In genomic region chr17:31078581-31078980, GRCm38 (mm10) we compare ENCODE assay signal across 12 mouse cellular contexts. TPM values are rescaled to one million over a fixed set of nuclear protein-coding genes. Genes with fewer than 3 reads are reported as not detected.
DNase-seq lines count a peak whose midpoint lies in the region; ATAC-seq and TF ChIP-seq lines count a peak whose summit lies in the region.
"Had no signal": no experiment of that assay in that cellular context is flagged by ENCODE, and none has a peak within 500 bp of the region (broad histone marks: within the 10 kb centered on the region; RNA-seq: fewer than 3 reads in every experiment).

No protein-coding gene starts in this region.

- H3K36me3 ChIP-seq in heart, postnatal 0 days (replicated peaks; ENCODE audit: control insufficient read depth, insufficient read depth, low read length): no peaks in the 10 kb centered on the region
- H3K36me3 ChIP-seq in lung, embryonic 16.5 days (ENCODE audit: control insufficient read depth, insufficient read depth, low read length): no peaks in the 10 kb centered on the region
- H3K36me3 ChIP-seq in limb, embryonic 10.5 days: no peaks in the 10 kb centered on the region

- ATAC-seq in heart, postnatal 0 days (ENCODE audit: insufficient read depth, low read depth): no peak
- ATAC-seq in lung, embryonic 16.5 days (ENCODE audit: low read depth): no peak
- ATAC-seq: inflammation-experienced regulatory T-cells, adult 6 months had no signal

- H3K4me3 ChIP-seq in heart, postnatal 0 days (ENCODE audit: low read depth, low read length): no peak overlapping the region
- no peak overlapping the region for H3K4me3 ChIP-seq in lung, embryonic 16.5 days (ENCODE audit: low read length)
- H3K4me3 ChIP-seq in limb, embryonic 10.5 days: no peak overlapping the region

- WGBS in heart, postnatal 0 days: 79% methylated on average over 11 of the region's 11 CpGs
- 70% methylated on average over 11 of the region's 11 CpGs for WGBS in lung, embryonic 16.5 days
- WGBS in limb, embryonic 10.5 days: 85% methylated on average over 11 of the region's 11 CpGs

- peak overlapping the region; percentile 74 for H3K27ac ChIP-seq in heart, postnatal 0 days (ENCODE audit: low read depth)
- peak overlapping the region; percentile 71 for H3K27ac ChIP-seq in lung, embryonic 16.5 days (ENCODE audit: low read length)
- H3K27ac ChIP-seq in limb, embryonic 10.5 days: peak overlapping the region; percentile 42; the same call in 1 of the 2 replicates

- no peak for TF ChIP-seq CTCF in heart, postnatal 0 days (IDR thresholded peaks at IDR 0.05; ENCODE audit: low read depth)

- no peak for DNase-seq in heart, postnatal 0 days (ENCODE audit: low spot score)
- no peak for DNase-seq in heart, adult 8-10 months (ENCODE audit: low spot score)
- DNase-seq in lung, postnatal 4 days: no peak
- no peak for DNase-seq in limb, embryonic 10.5 days (ENCODE audit: low spot score)
- DNase-seq in natural killer cell, adult 2 months (ENCODE audit: low spot score in 2 of 2): peak; percentile 57 to 72
- DNase-seq in gastrocnemius, adult 18-20 months (ENCODE audit: low spot score): no peak
- no peak for DNase-seq in retina, embryonic 14.5 days (ENCODE audit: low spot score)
- DNase-seq: adrenal gland, postnatal 25 days; cerebellum, adult 11-12 months had no signal

- no peak for TF ChIP-seq EP300 in heart, postnatal 0 days (IDR thresholded peaks at IDR 0.05; ENCODE audit: low read depth)

- H3K9ac ChIP-seq in heart, postnatal 0 days (replicated peaks; ENCODE audit: low read depth, low read length): no peak overlapping the region
- no peak overlapping the region for H3K9ac ChIP-seq in lung, embryonic 16.5 days (ENCODE audit: low read length)

- no peaks in the 10 kb centered on the region for H3K27me3 ChIP-seq in heart, postnatal 0 days (ENCODE audit: control insufficient read depth, insufficient read depth, low read length)
- no peaks in the 10 kb centered on the region for H3K27me3 ChIP-seq in lung, embryonic 16.5 days (ENCODE audit: control insufficient read depth, insufficient read depth, low read depth, low read length)
- H3K27me3 ChIP-seq in limb, embryonic 10.5 days (ENCODE audit: low read depth, poor library complexity, severe bottlenecking): no peaks in the 10 kb centered on the region

- no peak overlapping the region for H3K4me2 ChIP-seq in heart, postnatal 0 days (ENCODE audit: low read depth, low read length)
- no peak overlapping the region for H3K4me2 ChIP-seq in lung, embryonic 16.5 days (ENCODE audit: low read depth, low read length)

- peaks cover 53% of the 10 kb centered on the region for H3K4me1 ChIP-seq in heart, postnatal 0 days (ENCODE audit: control insufficient read depth, insufficient read depth)
- H3K4me1 ChIP-seq in lung, embryonic 16.5 days (replicated peaks; ENCODE audit: control insufficient read depth, insufficient read depth, low read length): peaks cover 16% of the 10 kb centered on the region; the same call in 1 of the 2 replicates
- H3K4me1 ChIP-seq in limb, embryonic 10.5 days: peaks cover 54% of the 10 kb centered on the region

- no peaks in the 10 kb centered on the region for H3K9me3 ChIP-seq in heart, postnatal 0 days (replicated peaks; ENCODE audit: control insufficient read depth, low read length)
- no peaks in the 10 kb centered on the region for H3K9me3 ChIP-seq in lung, embryonic 16.5 days (ENCODE audit: control insufficient read depth, low read length)
- H3K9me3 ChIP-seq in limb, embryonic 10.5 days (replicated peaks): no peaks in the 10 kb centered on the region

RNA-seq across cellular contexts. Expression of gene Abcg1, which starts 21.1 kb away (rescaled TPM):
- 11.3 and 13.5 TPM in 2 replicates for total RNA-seq in heart, postnatal 0 days (2014; rRNA removed; ENCODE audit: low replicate concordance)
- 9.6 and 10.1 TPM in 2 replicates for polyA plus RNA-seq in heart, postnatal 0 days (2015; fragmentation: Nextera tagmentation; extraction: Ambion mirVana)
- 1 to 10 TPM; 3.7 to 6.9 (median 6.5) TPM for total RNA-seq in heart, adult 8-10 months (2022)
- 12.9 and 15.1 TPM in 2 replicates for polyA plus RNA-seq in lung, embryonic 16.5 days (2015; fragmentation: Nextera tagmentation; extraction: Ambion mirVana)
- polyA plus RNA-seq in limb, embryonic 10.5 days (2016; fragmentation: Nextera tagmentation; extraction: Ambion mirVana): 4.1 and 5.0 TPM in 2 replicates
- 1 to 10 TPM; 1.6 to 1.7 TPM for total RNA-seq in gastrocnemius, adult 18-20 months (2021)

RNA-seq across cellular contexts. Expression of gene Tff3, which starts 50.9 kb away (rescaled TPM):
- total RNA-seq in heart, postnatal 0 days (2014; rRNA removed; ENCODE audit: low replicate concordance): not detected in 2 replicates
- polyA plus RNA-seq in heart, postnatal 0 days (2015; fragmentation: Nextera tagmentation; extraction: Ambion mirVana): not detected in 2 replicates
- not detected for total RNA-seq in heart, adult 8-10 months (2022)
- 0.58 and 1.6 TPM in 2 replicates for polyA plus RNA-seq in lung, embryonic 16.5 days (2015; fragmentation: Nextera tagmentation; extraction: Ambion mirVana)
- not detected in 2 replicates for polyA plus RNA-seq in limb, embryonic 10.5 days (2016; fragmentation: Nextera tagmentation; extraction: Ambion mirVana)
- not detected for total RNA-seq in gastrocnemius, adult 18-20 months (2021)
- total RNA-seq: adrenal gland, postnatal 25 days had no signal
- polyA plus RNA-seq: embryonic facial prominence, embryonic 14.5 days; inflammation-experienced regulatory T-cells, adult 6 months had no signal

Comparison
In these comparisons a context has a peak if more than half of its experiments do, and no peak if none do; other contexts are left out.
1. DNase-seq: peak in natural killer cell, adult 2 months (2 of 2); none in heart, postnatal 0 days (single experiment), heart, adult 8-10 months (single experiment), lung, postnatal 4 days (0 of 2), limb, embryonic 10.5 days (single experiment), gastrocnemius, adult 18-20 months (single experiment) and retina, embryonic 14.5 days (single experiment).
2. Peak in every context shown above with its lines, with median percentiles within 50 percentile points of each other: H3K27ac ChIP-seq.